Mouse (Mus musculus): Measurements from ENCODE around the gene Mdm2. TPM values are rescaled to one million over a fixed set of nuclear protein-coding genes. Genes with fewer than 3 reads are reported as not detected.
"Not testable (repeated sequence)": the region's sequence is repeated elsewhere in the genome, so short reads cannot be mapped to it uniquely, and the experiment has no call there.

Gene Mdm2
- polyA plus RNA-seq, 1 experiment from 2014 or later: 71.1 TPM

GRCm38 (mm10) chr10:117742618-117743017, 32.1 kb upstream of the Mdm2 start:
- H3K9ac ChIP-seq (replicated peaks; ENCODE audit: low read depth, low read length): no peak overlapping the region
- ATAC-seq: no peak
- WGBS: 93% methylated on average over 4 of the region's 4 CpGs
- no peaks in the 10 kb centered on the region for H3K9me3 ChIP-seq (ENCODE audit: control insufficient read depth, low read length)
- H3K4me1 ChIP-seq (replicated peaks; ENCODE audit: control insufficient read depth, insufficient read depth, low read length): peaks cover 20% of the 10 kb centered on the region
- no peaks in the 10 kb centered on the region for H3K27me3 ChIP-seq (replicated peaks; ENCODE audit: control insufficient read depth, insufficient read depth, low read length)
- H3K4me2 ChIP-seq (ENCODE audit: low read length): no peak overlapping the region
- peaks cover 17% of the 10 kb centered on the region for H3K36me3 ChIP-seq (ENCODE audit: control insufficient read depth, insufficient read depth)
- H3K27ac ChIP-seq (ENCODE audit: low read length): no peak overlapping the region
- no peak overlapping the region for H3K4me3 ChIP-seq (replicated peaks; ENCODE audit: low read length)

DNA sequence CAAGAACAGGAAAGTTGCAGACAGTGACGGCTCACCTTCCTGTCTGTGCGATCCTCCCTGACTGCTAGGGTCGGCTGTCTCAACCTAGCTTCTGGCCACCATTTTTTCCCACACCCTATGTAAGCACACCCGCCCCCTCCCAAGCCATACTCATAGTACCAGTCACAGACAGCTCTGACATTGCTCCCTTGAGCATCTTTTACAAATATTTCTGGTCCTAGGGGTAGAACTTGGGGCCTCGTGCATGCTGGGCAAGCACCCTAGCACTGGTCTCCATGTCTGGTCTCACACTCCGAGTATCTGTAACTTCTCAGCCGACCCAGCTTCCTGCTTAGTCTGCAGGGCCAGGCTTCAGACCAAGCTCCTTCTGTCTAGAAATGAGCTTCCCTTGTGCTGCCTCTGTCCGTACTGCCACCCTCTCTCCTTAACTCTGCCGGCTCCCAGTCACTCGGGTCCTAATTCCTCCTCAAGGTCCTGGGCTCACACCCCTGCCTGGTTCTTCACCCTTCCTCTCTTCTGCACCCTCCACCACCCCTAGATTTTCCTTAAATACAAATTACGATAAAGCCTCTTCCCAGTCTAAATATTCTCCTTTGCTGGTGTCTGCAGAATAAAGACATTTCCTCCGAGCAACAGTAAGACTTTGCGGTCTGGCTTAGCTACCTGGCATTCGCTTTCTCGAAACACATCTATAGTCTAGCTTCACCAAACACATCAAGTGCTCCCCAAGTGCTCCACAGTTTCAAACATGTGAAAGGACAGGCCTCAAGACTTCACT, 31.3 kb upstream of the Mdm2 start:
- Histone ChIP-seq H3K9me3 (ENCODE audit: control insufficient read depth, low read length) (no peaks in the 10 kb centered on the region), H3K4me1 (replicated peaks; ENCODE audit: control insufficient read depth, insufficient read depth, low read length) (peaks cover 20% of the 10 kb centered on the region), H3K36me3 (ENCODE audit: control insufficient read depth, insufficient read depth) (peaks cover 17% of the 10 kb centered on the region), H3K27me3 (replicated peaks; ENCODE audit: control insufficient read depth, insufficient read depth, low read length) (no peaks in the 10 kb centered on the region), H3K4me2 (ENCODE audit: low read length) (no peak overlapping the region), H3K9ac (replicated peaks; ENCODE audit: low read depth, low read length) (no peak overlapping the region), H3K27ac (ENCODE audit: low read length) (no peak overlapping the region), H3K4me3 (replicated peaks; ENCODE audit: low read length) (no peak overlapping the region)
- no peak for ATAC-seq
- 90% methylated on average over 15 of the region's 15 CpGs for WGBS

- H3K9ac ChIP-seq (replicated peaks; ENCODE audit: low read depth, low read length): no peak overlapping the region
- no peaks in the 10 kb centered on the region for H3K27me3 ChIP-seq (replicated peaks; ENCODE audit: control insufficient read depth, insufficient read depth, low read length)
- 89% methylated on average over 9 of the region's 9 CpGs for WGBS
- peaks cover 20% of the 10 kb centered on the region for H3K36me3 ChIP-seq (ENCODE audit: control insufficient read depth, insufficient read depth)
- ATAC-seq: no peak
- no peaks in the 10 kb centered on the region for H3K9me3 ChIP-seq (ENCODE audit: control insufficient read depth, low read length)
- H3K4me3 ChIP-seq (replicated peaks; ENCODE audit: low read length): no peak overlapping the region
- peaks cover 20% of the 10 kb centered on the region for H3K4me1 ChIP-seq (replicated peaks; ENCODE audit: control insufficient read depth, insufficient read depth, low read length)
- H3K4me2 ChIP-seq (ENCODE audit: low read length): no peak overlapping the region
- H3K27ac ChIP-seq (ENCODE audit: low read length): no peak overlapping the region
These were observed 30.4 kb upstream of the Mdm2 start for GRCm38 (mm10) chr10:117740921-117741320.

DNA sequence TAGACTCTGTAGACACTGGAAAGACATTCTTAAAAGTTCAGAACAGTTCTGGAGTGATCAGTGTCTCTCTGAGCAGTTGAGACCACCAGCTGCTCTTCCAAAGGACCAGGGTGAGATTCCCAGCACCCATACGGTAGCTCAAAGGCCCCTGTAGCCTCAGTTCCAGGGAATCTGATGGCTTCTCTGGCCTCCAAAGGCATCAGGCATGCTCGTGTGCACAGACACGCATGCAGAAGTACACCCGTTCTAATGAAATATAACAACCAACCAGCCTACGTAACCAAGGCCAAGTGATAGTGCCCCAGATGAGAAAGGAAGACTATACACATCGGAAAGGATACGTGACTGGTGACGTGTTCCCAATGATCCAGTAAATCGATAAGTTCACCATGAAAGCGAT, 29.6 kb upstream of the Mdm2 start:
- Histone ChIP-seq H3K36me3 (ENCODE audit: control insufficient read depth, insufficient read depth) (peaks cover 20% of the 10 kb centered on the region), H3K4me1 (replicated peaks; ENCODE audit: control insufficient read depth, insufficient read depth, low read length) (peaks cover 17% of the 10 kb centered on the region), H3K27ac (ENCODE audit: low read length) (no peak overlapping the region), H3K27me3 (replicated peaks; ENCODE audit: control insufficient read depth, insufficient read depth, low read length) (no peaks in the 10 kb centered on the region), H3K4me2 (ENCODE audit: low read length) (no peak overlapping the region), H3K9ac (replicated peaks; ENCODE audit: low read depth, low read length) (no peak overlapping the region), H3K4me3 (replicated peaks; ENCODE audit: low read length) (no peak overlapping the region), H3K9me3 (ENCODE audit: control insufficient read depth, low read length) (no peaks in the 10 kb centered on the region)
- 96% methylated on average over 10 of the region's 10 CpGs for WGBS
- no peak for ATAC-seq

DNA sequence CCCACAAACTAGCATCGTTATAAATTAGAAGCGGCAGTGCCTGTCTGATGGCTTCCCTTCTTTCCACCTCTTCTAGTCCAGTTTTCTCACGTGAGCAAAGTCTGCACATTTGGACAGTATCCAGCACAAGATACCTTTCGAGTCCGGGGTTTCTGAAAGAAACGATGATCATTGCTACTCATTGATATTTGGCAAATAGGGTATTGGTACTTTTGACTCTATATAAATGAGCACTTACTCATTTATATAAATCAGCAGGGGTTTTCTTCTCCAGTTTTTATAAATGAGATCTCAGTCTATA, 29.0 kb upstream of the Mdm2 start:
- WGBS: 95% methylated on average over 6 of the region's 6 CpGs
- Histone ChIP-seq H3K9me3 (ENCODE audit: control insufficient read depth, low read length) (no peaks in the 10 kb centered on the region), H3K9ac (replicated peaks; ENCODE audit: low read depth, low read length) (no peak overlapping the region), H3K4me3 (replicated peaks; ENCODE audit: low read length) (no peak overlapping the region), H3K4me1 (replicated peaks; ENCODE audit: control insufficient read depth, insufficient read depth, low read length) (peaks cover 11% of the 10 kb centered on the region), H3K27me3 (replicated peaks; ENCODE audit: control insufficient read depth, insufficient read depth, low read length) (no peaks in the 10 kb centered on the region), H3K36me3 (ENCODE audit: control insufficient read depth, insufficient read depth) (peaks cover 20% of the 10 kb centered on the region), H3K4me2 (ENCODE audit: low read length) (no peak overlapping the region), H3K27ac (ENCODE audit: low read length) (no peak overlapping the region)
- ATAC-seq: no peak

DNA sequence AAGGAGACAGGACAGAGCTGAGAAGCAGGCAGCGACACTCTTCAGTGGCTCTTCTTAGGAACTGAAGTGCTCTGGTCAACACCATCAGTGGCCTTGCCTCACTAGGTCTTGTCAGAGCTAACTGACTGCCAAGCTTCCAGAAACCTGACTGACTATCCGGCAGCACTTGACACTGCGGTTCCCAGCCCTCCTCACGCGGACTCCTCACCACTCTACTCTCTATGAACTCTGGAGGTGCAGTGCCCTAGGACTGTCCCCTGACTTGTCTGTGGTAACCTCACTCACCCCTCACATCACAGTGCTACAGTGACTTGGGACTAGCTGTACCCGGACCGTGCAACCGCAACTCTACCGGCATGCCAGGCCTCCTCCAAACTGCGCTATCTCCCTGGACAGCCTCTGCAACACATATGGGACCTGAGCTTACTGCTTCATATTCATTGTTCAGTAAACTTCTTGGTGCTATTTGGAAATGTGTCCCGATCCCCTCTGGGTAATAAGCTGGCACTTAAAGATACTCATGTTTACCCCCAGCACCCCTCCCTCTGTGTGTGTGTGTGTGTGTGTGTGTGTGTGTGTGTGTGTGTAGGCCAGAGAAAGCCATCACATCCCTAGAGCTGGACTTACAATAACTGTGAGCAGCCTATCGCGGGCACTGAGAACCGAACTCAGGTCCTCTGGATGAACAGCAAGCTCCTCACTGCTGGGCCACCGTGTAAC, 28.5 kb upstream of the Mdm2 start:
- H3K4me3 ChIP-seq (replicated peaks; ENCODE audit: low read length): no peak overlapping the region
- H3K27ac ChIP-seq (ENCODE audit: low read length): no peak overlapping the region
- no peak overlapping the region for H3K9ac ChIP-seq (replicated peaks; ENCODE audit: low read depth, low read length)
- H3K27me3 ChIP-seq (replicated peaks; ENCODE audit: control insufficient read depth, insufficient read depth, low read length): no peaks in the 10 kb centered on the region
- H3K36me3 ChIP-seq (ENCODE audit: control insufficient read depth, insufficient read depth): peaks cover 20% of the 10 kb centered on the region
- no peak overlapping the region for H3K4me2 ChIP-seq (ENCODE audit: low read length)
- ATAC-seq: no peak
- 89% methylated on average over 15 of the region's 15 CpGs for WGBS
- H3K4me1 ChIP-seq (replicated peaks; ENCODE audit: control insufficient read depth, insufficient read depth, low read length): peaks cover 6% of the 10 kb centered on the region
- no peaks in the 10 kb centered on the region for H3K9me3 ChIP-seq (ENCODE audit: control insufficient read depth, low read length)

DNA sequence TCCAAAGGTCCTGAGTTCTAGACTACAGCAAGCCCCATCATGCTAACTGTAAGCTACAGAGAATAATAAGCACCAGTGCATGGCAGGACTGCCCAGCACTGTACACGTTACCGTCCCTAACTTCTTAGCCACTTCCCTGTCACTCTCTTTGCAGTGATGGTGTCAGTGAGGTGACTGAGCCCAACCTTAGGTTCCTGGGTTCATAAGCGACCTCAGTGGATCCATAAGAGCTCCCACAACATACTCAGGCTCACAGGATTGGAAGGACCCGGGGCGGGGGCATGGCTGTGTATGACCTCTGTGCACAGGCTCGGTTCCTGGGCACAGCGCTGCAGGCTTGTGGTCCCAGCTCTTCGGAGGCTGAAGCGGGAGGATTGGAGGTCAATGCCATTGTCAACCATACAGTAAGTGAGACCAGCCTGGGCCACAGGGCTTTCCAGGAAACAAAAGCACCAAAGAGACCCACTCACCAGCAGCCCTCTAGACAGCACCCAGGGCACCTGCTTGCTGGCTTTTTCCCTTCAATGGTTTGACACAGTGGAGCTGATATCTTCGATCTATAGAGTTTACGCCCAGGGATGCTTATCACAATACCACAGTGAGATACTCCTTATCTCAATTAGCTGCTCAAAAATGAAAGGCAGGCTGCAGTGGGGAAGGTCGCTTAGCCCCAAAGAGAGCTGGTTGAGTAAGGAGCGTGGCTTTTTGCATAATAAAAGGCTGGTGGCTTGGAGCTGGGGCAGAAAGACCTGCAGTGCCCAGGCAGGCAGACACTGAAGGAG, 27.8 kb upstream of the Mdm2 start:
- Histone ChIP-seq H3K4me1 (replicated peaks; ENCODE audit: control insufficient read depth, insufficient read depth, low read length) (no peaks in the 10 kb centered on the region), H3K27ac (ENCODE audit: low read length) (no peak overlapping the region), H3K9me3 (ENCODE audit: control insufficient read depth, low read length) (no peaks in the 10 kb centered on the region), H3K27me3 (replicated peaks; ENCODE audit: control insufficient read depth, insufficient read depth, low read length) (no peaks in the 10 kb centered on the region), H3K36me3 (ENCODE audit: control insufficient read depth, insufficient read depth) (peaks cover 20% of the 10 kb centered on the region), H3K9ac (replicated peaks; ENCODE audit: low read depth, low read length) (no peak overlapping the region), H3K4me3 (replicated peaks; ENCODE audit: low read length) (no peak overlapping the region), H3K4me2 (ENCODE audit: low read length) (no peak overlapping the region)
- ATAC-seq: no peak
- WGBS: 82% methylated on average over 13 of the region's 13 CpGs

- H3K4me2 ChIP-seq (ENCODE audit: low read length); H3K9ac ChIP-seq (replicated peaks; ENCODE audit: low read depth, low read length); H3K4me1 ChIP-seq (replicated peaks; ENCODE audit: control insufficient read depth, insufficient read depth, low read length); H3K27ac ChIP-seq (ENCODE audit: low read length); ATAC-seq; H3K9me3 ChIP-seq (ENCODE audit: control insufficient read depth, low read length); H3K4me3 ChIP-seq (replicated peaks; ENCODE audit: low read length); H3K27me3 ChIP-seq (replicated peaks; ENCODE audit: control insufficient read depth, insufficient read depth, low read length): not testable (repeated sequence)
- 94% methylated on average over 8 of the region's 8 CpGs for WGBS
- peaks cover 20% of the 10 kb centered on the region for H3K36me3 ChIP-seq (ENCODE audit: control insufficient read depth, insufficient read depth)
These were observed 26.9 kb upstream of the Mdm2 start for GRCm38 (mm10) chr10:117737498-117737897.

GRCm38 (mm10) chr10:117737075-117737474, 26.5 kb upstream of the Mdm2 start:
- Histone ChIP-seq H3K9me3 (ENCODE audit: control insufficient read depth, low read length) (no peaks in the 10 kb centered on the region), H3K36me3 (ENCODE audit: control insufficient read depth, insufficient read depth) (peaks cover 20% of the 10 kb centered on the region), H3K9ac (replicated peaks; ENCODE audit: low read depth, low read length) (no peak overlapping the region)

More at GRCm38 (mm10) chr10:117737075-117737474, 26.5 kb upstream of the Mdm2 start:
- Histone ChIP-seq H3K27me3 (replicated peaks; ENCODE audit: control insufficient read depth, insufficient read depth, low read length) (no peaks in the 10 kb centered on the region), H3K27ac (ENCODE audit: low read length) (no peak overlapping the region), H3K4me2 (ENCODE audit: low read length) (no peak overlapping the region), H3K4me3 (replicated peaks; ENCODE audit: low read length) (no peak overlapping the region), H3K4me1 (replicated peaks; ENCODE audit: control insufficient read depth, insufficient read depth, low read length) (no peaks in the 10 kb centered on the region)
- WGBS: 89% methylated on average over 4 of the region's 4 CpGs
- ATAC-seq: no peak
